Mouse (Mus musculus) lung, embryonic 15.5 days (tissue): ENCODE measurements around the gene Msmb. TPM values are rescaled to one million over a fixed set of nuclear protein-coding genes. Genes with fewer than 3 reads are reported as not detected.

Experiments used
- ATAC-seq: fragments of 200-750 bp; cut with Nextera tagmentation; 2 replicates; pipeline ENCODE4 v1.8.0; 2017; ENCODE audit warnings: moderate number of reproducible peaks, borderline replicate concordance; ENCODE audit not compliant: low FRiP score, low TSS enrichment; ENCODE audit errors: extremely low read depth
- H3K27ac ChIP-seq: fragments of 300-500 bp; sonication (generic); 2 replicates; pipeline ENCODE4 v1.5.1; 2015; ENCODE audit warnings: moderate library complexity, mild to moderate bottlenecking, inconsistent platforms
- H3K27me3 ChIP-seq: fragments of 300-500 bp; sonication (generic); 2 replicates; pipeline ENCODE4 v1.6.1; 2015; ENCODE audit warnings: inconsistent platforms
- H3K36me3 ChIP-seq: fragments of 300-500 bp; sonication (generic); 2 replicates; pipeline ENCODE4 v1.6.1; 2015; ENCODE audit warnings: inconsistent platforms
- H3K4me1 ChIP-seq: fragments of 300-500 bp; sonication (generic); 2 replicates; pipeline ENCODE4 v1.6.1; 2015; ENCODE audit warnings: inconsistent platforms
- H3K4me2 ChIP-seq: fragments of 300-500 bp; sonication (generic); 2 replicates; pipeline ENCODE4 v1.6.1; 2015; ENCODE audit warnings: inconsistent platforms, mild to moderate bottlenecking, moderate library complexity
- H3K4me3 ChIP-seq: fragments of 300-500 bp; sonication (generic); 2 replicates; pipeline ENCODE4 v1.5.1; 2015; ENCODE audit warnings: mild to moderate bottlenecking, inconsistent platforms
- H3K9ac ChIP-seq: fragments of 300-500 bp; sonication (generic); 2 replicates; pipeline ENCODE4 v1.6.1; 2015; ENCODE audit warnings: inconsistent platforms
- H3K9me3 ChIP-seq: fragments of 300-500 bp; sonication (generic); 2 replicates; pipeline ENCODE4 v1.6.1; 2016; ENCODE audit warnings: inconsistent platforms
- WGBS: fragments of 180-500 bp; shearing (Covaris S2); methylation state at CpG from one replicate; pipeline ENCODE4 v1.1.7; 2015; 5-methylcytosine and 5-hydroxymethylcytosine counted together
- polyA plus RNA-seq: library from polyadenylated mRNA; unstranded; fragments of >200 nt; fragmentation: Nextera tagmentation; extraction: Ambion mirVana; gene quantifications from 2 replicates; pipeline ENCODE4 v1.2.1, GENCODE M21; 2015

The Msmb gene
- polyA plus RNA-seq, 1 experiment from 2014 or later = not detected

- Histone ChIP-seq H3K4me1 (no peaks in the 10 kb centered on the region), H3K36me3 (no peaks in the 10 kb centered on the region), H3K4me2 (no peak overlapping the region), H3K27me3 (no peaks in the 10 kb centered on the region), H3K4me3 (no peak overlapping the region), H3K9ac (no peak overlapping the region), H3K9me3 (no peaks in the 10 kb centered on the region), H3K27ac (no peak overlapping the region)
- 82% methylated on average over 2 of the region's 2 CpGs for WGBS
- ATAC-seq = no peak
Observed at GRCm38 (mm10) chr14:32150872-32151271, 9.0 kb downstream of the Msmb start.

- no peak overlapping the region for H3K4me2 ChIP-seq
- H3K27ac ChIP-seq = no peak overlapping the region
- no peak for ATAC-seq
- H3K9ac ChIP-seq = no peak overlapping the region
- H3K9me3 ChIP-seq = no peaks in the 10 kb centered on the region
- H3K4me3 ChIP-seq = no peak overlapping the region
- no peaks in the 10 kb centered on the region for H3K4me1 ChIP-seq
- H3K27me3 ChIP-seq = no peaks in the 10 kb centered on the region
- WGBS = 85% methylated on average over 18 of the region's 18 CpGs
- no peaks in the 10 kb centered on the region for H3K36me3 ChIP-seq
Observed at GRCm38 (mm10) chr14:32152243-32152965, 10.6 kb downstream of the Msmb start.

GRCm38 (mm10) chr14:32153156-32153555 is 11.3 kb downstream of the Msmb start:
- no peaks in the 10 kb centered on the region for H3K36me3 ChIP-seq
- 83% methylated on average over 2 of the region's 2 CpGs for WGBS

GRCm38 (mm10) chr14:32154758-32155157 is 12.9 kb downstream of the Msmb start:
- H3K9me3 ChIP-seq = no peaks in the 10 kb centered on the region
- ATAC-seq = no peak

More at GRCm38 (mm10) chr14:32153156-32153555, 11.3 kb downstream of the Msmb start:
- H3K9ac ChIP-seq = no peak overlapping the region
- no peak for ATAC-seq
- H3K9me3 ChIP-seq = no peaks in the 10 kb centered on the region
- no peak overlapping the region for H3K27ac ChIP-seq
- no peak overlapping the region for H3K4me3 ChIP-seq
- H3K27me3 ChIP-seq = no peaks in the 10 kb centered on the region
- H3K4me1 ChIP-seq = no peaks in the 10 kb centered on the region
- no peak overlapping the region for H3K4me2 ChIP-seq

GRCm38 (mm10) chr14:32159150-32159670 is 17.4 kb downstream of the Msmb start:
- peak; percentile 4; the same call in 1 of the 2 replicates for ATAC-seq
- Histone ChIP-seq H3K4me3 (peak overlapping the region; percentile 74), H3K27me3 (no peaks in the 10 kb centered on the region), H3K9ac (no peak overlapping the region; the same call in 1 of the 2 replicates), H3K4me2 (peak overlapping the region; percentile 69), H3K4me1 (peaks cover 29% of the 10 kb centered on the region), H3K36me3 (no peaks in the 10 kb centered on the region), H3K27ac (peak overlapping the region; percentile 26), H3K9me3 (no peaks in the 10 kb centered on the region)
- 23% methylated on average over 4 of the region's 4 CpGs for WGBS

More at GRCm38 (mm10) chr14:32154758-32155157, 12.9 kb downstream of the Msmb start:
- no peak overlapping the region for H3K4me2 ChIP-seq
- H3K27me3 ChIP-seq = no peaks in the 10 kb centered on the region
- H3K4me1 ChIP-seq = peaks cover 6% of the 10 kb centered on the region
- no peak overlapping the region for H3K9ac ChIP-seq
- WGBS = 82% methylated on average over 6 of the region's 6 CpGs
- no peak overlapping the region for H3K4me3 ChIP-seq
- H3K36me3 ChIP-seq = no peaks in the 10 kb centered on the region
- H3K27ac ChIP-seq = no peak overlapping the region

GRCm38 (mm10) chr14:32159690-32160246 is 17.9 kb downstream of the Msmb start, which contains the start of gene Ncoa4:
TSS of gene Ncoa4 (plus strand) at chr14:32159865.
- Histone ChIP-seq H3K4me3 (peak within 1 kb of the TSS; percentile 74), H3K27me3 (no peaks in the 10 kb centered on the region), H3K27ac (peak within 1 kb of the TSS; percentile 70), H3K4me2 (peak within 1 kb of the TSS; percentile 69), H3K4me1 (peaks cover 35% of the 10 kb centered on the region), H3K36me3 (no peaks in the 10 kb centered on the region), H3K9me3 (no peaks in the 10 kb centered on the region), H3K9ac (peak within 1 kb of the TSS; percentile 93)
- ATAC-seq = peak; percentile 97
- WGBS = under 1% methylated on average over 39 of the region's 40 CpGs

GRCm38 (mm10) chr14:32160563-32160962 is 18.7 kb downstream of the Msmb start:
- WGBS = 20% methylated on average over 7 of the region's 7 CpGs
- no peak overlapping the region for H3K27ac ChIP-seq
- peaks cover 43% of the 10 kb centered on the region for H3K4me1 ChIP-seq

GRCm38 (mm10) chr14:32161090-32161885 is 19.5 kb downstream of the Msmb start:
- no peaks in the 10 kb centered on the region for H3K9me3 ChIP-seq
- H3K4me1 ChIP-seq = peaks cover 48% of the 10 kb centered on the region
- no peaks in the 10 kb centered on the region for H3K36me3 ChIP-seq
- H3K27ac ChIP-seq = no peak overlapping the region
- H3K27me3 ChIP-seq = no peaks in the 10 kb centered on the region
- H3K4me3 ChIP-seq = peak overlapping the region; percentile 74
- H3K4me2 ChIP-seq = peak overlapping the region; percentile 69
- no peak overlapping the region for H3K9ac ChIP-seq
- 76% methylated on average over 12 of the region's 12 CpGs for WGBS
- ATAC-seq = no peak

More at GRCm38 (mm10) chr14:32160563-32160962, 18.7 kb downstream of the Msmb start:
- no peaks in the 10 kb centered on the region for H3K9me3 ChIP-seq
- no peak for ATAC-seq
- peak overlapping the region; percentile 69 for H3K4me2 ChIP-seq
- H3K36me3 ChIP-seq = no peaks in the 10 kb centered on the region
- H3K27me3 ChIP-seq = no peaks in the 10 kb centered on the region
- H3K9ac ChIP-seq = peak overlapping the region; percentile 93
- peak overlapping the region; percentile 74 for H3K4me3 ChIP-seq

GRCm38 (mm10) chr14:32162231-32162630 is 20.4 kb downstream of the Msmb start:
- no peaks in the 10 kb centered on the region for H3K36me3 ChIP-seq
- H3K9ac ChIP-seq = no peak overlapping the region
- no peak overlapping the region for H3K4me3 ChIP-seq
- no peaks in the 10 kb centered on the region for H3K27me3 ChIP-seq
- H3K27ac ChIP-seq = no peak overlapping the region
- no peak for ATAC-seq
- no peak overlapping the region for H3K4me2 ChIP-seq
- H3K9me3 ChIP-seq = no peaks in the 10 kb centered on the region
- H3K4me1 ChIP-seq = peaks cover 56% of the 10 kb centered on the region
- 89% methylated on average over 5 of the region's 5 CpGs for WGBS

GRCm38 (mm10) chr14:32163203-32163888 is 21.5 kb downstream of the Msmb start:
- H3K36me3 ChIP-seq = no peaks in the 10 kb centered on the region
- H3K9ac ChIP-seq = no peak overlapping the region
- no peak overlapping the region for H3K4me2 ChIP-seq
- no peak overlapping the region for H3K4me3 ChIP-seq
- no peaks in the 10 kb centered on the region for H3K27me3 ChIP-seq
- H3K4me1 ChIP-seq = peaks cover 67% of the 10 kb centered on the region
- WGBS = 88% methylated on average over 11 of the region's 11 CpGs
- no peak for ATAC-seq
- H3K9me3 ChIP-seq = no peaks in the 10 kb centered on the region
- no peak overlapping the region for H3K27ac ChIP-seq
